Mouse (Mus musculus): Measurements from ENCODE around the gene Adamtsl3. TPM values are rescaled to one million over a fixed set of nuclear protein-coding genes. Genes with fewer than 3 reads are reported as not detected.

Gene Adamtsl3
- total RNA-seq, 2 experiments from 2014 or later: not detected

DNA sequence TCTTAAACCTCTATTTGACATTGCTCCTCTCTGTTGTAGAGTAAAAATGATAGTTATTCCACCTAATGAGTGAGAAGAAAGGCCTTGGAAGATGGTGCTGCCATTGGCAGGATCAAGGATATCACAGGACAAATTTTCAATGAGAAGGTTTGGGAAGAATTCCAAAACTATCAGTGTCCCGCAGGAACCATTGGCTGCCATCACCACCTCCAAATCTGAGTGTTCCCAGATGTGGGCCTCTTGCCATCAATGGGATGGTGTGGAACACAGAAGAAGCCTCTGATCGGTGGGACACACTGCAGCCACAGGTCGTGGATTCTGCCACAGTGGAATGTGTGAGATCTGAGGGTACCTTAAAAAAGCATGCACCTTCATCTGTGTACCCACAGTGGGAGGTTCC is 147.9 kb downstream of the Adamtsl3 start:
- no peak for ATAC-seq (replicated peaks; ENCODE audit: low FRiP score, low TSS enrichment, poor library complexity, severe bottlenecking)

DNA sequence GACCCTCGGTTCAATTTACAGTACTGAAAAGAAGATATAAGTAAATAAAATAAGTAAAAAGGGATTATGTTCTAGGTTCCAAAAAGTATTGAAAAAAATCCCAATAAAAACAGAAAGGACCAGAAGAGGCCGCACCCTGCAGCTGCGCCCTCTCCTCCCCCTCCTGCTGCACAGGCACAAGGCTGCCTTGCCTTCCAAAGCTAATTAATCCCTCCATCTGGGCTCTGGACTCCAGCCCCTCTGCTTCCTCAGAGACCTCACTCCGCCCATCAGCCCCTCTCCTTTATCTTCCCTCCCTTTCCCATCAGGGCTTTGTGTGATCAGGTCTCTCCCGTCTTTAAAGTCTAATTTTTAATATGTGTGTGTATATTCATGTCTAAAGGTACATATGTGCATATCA is 149.3 kb downstream of the Adamtsl3 start:
- no peak for ATAC-seq (replicated peaks; ENCODE audit: low FRiP score, low TSS enrichment, poor library complexity, severe bottlenecking)

DNA sequence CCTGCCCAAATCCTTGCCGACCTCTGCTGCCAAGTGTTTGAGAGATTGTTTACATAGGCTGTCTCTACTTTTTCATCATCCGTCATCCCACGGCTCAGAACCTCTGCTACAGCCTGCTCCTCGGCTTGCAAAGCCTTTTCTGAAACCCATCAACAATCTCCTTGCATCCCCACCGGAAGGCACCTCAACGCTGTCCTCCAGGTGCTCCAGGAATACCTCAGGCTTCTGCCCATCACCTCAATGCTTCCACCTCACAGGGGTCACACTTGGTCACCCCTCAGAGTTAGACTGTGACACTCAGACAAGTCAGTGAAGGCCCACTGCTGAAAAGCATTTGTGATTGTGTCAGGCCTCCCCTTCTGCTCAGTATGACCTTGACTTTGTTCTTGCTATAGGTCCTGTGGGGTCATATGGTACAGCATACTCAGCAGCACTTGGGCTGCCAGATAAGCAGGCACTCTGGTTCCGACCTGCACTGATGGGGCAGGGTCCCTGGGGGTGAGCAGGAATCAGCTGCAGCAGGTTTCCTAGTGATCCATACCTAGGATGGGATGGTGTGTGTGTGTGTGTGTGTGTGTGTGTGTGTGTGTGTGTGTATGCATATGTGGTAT is 150.0 kb downstream of the Adamtsl3 start:
- no peak for ATAC-seq (replicated peaks; ENCODE audit: low FRiP score, low TSS enrichment, poor library complexity, severe bottlenecking)

DNA sequence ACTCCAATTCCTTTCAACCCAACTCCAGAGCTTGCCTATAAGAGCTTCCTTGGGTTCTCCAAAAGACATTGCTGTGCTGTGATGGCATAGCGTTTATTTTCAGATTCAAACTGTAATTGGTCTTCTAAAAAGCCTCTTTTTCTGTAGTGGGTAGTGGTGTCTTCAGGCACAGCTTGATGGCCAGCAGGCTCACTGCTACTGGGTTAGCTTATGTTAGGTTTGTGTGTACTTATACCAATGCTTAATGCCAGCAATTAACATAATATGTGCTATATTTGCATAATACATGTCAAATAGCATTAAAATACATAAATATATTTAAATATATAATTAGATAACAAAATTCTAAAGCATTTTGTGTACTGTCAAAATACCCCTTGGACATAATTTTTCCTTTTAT is 155.5 kb downstream of the Adamtsl3 start:
- no peak for ATAC-seq (replicated peaks; ENCODE audit: low FRiP score, low TSS enrichment, poor library complexity, severe bottlenecking)

DNA sequence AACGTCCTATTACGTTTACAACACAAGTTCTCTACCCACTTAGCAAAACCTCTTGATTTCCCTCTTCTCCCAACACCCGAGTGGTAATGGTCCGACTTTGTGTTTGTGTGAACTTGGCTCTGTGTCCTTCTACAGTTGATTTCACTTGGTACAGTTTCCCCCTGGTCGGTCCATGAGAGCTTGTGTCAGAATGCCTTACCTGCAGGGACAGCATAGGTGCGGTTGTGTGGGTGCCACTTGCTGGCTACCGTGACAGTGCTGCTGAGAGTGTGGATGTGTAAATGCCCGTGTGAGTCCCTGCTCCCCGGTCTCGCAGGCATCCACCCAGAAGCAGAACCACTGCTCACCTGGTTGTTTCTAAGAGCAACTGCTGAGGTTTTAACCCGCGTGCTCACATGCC is 157.4 kb downstream of the Adamtsl3 start:
- ATAC-seq (replicated peaks; ENCODE audit: low FRiP score, low TSS enrichment, poor library complexity, severe bottlenecking): no peak

DNA sequence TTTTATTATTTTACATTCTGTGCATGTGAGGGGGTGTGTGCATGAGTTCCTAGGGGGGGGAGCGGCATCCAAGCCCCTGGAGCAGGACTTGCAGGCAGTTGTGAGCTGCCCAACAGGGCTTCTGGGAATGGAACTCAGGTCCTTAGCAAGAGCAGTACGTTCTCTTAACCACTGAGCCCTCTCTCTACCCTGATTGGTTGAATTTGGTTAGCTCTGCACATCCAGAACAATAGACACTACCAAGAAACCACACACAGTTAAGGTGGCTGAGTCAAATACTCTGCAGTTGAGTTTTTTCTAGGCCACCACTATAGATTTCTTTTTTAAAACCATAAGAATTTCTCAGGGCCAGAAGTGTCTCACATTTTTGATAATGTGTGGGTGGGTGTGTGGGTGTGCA is 158.7 kb downstream of the Adamtsl3 start:
- ATAC-seq (replicated peaks; ENCODE audit: low FRiP score, low TSS enrichment, poor library complexity, severe bottlenecking): no peak

DNA sequence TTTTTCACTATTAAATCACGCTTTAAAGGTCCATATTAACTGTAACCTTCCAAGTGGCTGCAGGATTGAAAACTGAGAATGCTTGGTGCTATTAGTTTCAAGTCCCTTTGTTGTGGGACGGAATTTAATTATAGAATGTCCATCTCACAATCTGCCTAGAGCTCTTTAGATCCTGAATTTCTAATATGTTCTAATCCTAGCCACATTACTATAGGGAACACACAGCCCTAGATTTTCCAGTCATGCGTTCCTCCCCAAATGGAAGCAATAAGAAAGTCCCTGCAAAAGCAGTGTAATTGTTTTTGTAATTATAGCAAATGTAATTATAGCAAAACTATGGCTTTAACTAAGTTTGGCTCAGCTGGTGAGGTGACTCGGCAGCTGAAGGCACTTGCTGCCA is 161.6 kb downstream of the Adamtsl3 start:
- ATAC-seq (replicated peaks; ENCODE audit: low FRiP score, low TSS enrichment, poor library complexity, severe bottlenecking): no peak

DNA sequence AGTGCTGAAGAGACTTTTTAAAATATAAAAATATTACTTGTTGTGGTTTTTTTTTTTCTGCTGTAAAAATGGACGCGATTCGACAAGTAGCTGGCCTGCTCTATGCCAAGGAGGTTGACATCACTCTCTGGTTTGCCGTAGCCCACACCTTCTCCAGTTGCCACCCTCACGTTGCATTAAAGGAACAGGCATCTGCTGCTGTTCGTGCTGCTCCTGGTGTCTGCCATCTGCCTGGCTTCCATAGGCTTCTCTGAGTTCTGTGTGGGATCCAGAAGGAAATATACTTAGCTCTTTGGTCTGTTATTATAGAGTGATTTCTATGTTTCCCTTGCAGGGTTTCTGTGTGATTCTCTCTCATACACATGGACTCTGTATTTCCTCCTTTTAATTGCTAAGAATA is 165.8 kb downstream of the Adamtsl3 start:
- ATAC-seq (replicated peaks; ENCODE audit: low FRiP score, low TSS enrichment, poor library complexity, severe bottlenecking): no peak

DNA sequence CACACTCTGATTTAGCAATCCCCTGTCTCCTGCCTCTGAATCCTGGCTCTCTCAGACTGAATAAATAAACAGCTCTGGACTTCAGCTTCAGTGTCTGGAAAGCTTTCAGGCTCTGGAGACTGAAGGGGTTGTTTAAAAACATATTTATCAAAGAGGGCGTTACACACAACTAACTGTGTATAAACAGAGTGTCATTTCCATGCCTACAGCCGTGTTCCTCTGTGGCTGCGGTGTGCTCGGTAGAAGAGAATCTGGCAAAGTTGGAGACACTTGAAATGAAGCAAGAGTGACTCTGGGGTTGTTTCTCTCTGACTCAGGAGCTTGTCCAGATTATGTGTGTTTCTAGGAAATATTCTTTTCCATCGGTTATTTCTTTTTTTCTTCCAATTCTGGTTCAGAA is 167.0 kb downstream of the Adamtsl3 start:
- ATAC-seq (replicated peaks; ENCODE audit: low FRiP score, low TSS enrichment, poor library complexity, severe bottlenecking): no peak

DNA sequence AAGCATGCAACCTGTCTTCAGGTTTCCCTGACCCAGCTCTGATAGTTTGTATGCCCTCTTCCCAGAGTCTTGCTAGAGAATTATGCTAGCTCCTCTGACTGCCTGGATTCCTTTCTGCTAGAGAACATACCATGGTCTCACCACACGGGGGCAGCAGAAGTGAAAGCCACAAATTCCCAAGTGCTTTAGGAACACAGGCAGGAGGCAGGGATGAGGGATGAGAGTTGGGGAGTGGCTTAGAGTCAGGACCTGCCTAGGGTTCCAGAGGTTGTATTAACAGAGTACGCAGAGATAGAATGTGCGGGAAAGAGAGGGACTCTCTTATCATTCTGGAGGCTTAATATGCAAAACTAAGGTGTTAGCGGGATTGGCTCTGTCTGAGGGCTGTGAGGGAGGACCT is 168.6 kb downstream of the Adamtsl3 start:
- 0 out of 2 replicates have a peak, but pooled peaks have one; percentile 52 for ATAC-seq (replicated peaks; ENCODE audit: low FRiP score, low TSS enrichment, poor library complexity, severe bottlenecking)

DNA sequence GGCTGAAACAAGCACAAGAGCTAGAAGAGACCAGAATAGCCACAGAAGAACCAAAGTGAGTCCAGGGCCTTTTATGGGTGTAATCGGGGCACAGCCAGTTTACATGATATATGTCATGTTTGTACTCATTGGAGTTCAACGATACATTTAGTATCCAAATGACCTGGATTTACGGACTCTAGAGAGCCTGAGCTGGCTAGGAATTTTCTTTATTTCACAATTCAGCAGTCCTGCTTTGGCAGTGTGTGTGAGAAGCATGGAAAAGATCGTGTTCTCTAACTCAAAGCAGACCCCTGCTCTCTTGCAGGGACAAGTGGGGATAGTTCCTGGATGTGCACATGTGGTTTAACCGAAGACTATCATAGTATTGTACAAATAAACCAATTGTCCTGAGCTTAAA is 195.1 kb downstream of the Adamtsl3 start:
- ATAC-seq (replicated peaks; ENCODE audit: low FRiP score, low TSS enrichment, poor library complexity, severe bottlenecking): no peak

DNA sequence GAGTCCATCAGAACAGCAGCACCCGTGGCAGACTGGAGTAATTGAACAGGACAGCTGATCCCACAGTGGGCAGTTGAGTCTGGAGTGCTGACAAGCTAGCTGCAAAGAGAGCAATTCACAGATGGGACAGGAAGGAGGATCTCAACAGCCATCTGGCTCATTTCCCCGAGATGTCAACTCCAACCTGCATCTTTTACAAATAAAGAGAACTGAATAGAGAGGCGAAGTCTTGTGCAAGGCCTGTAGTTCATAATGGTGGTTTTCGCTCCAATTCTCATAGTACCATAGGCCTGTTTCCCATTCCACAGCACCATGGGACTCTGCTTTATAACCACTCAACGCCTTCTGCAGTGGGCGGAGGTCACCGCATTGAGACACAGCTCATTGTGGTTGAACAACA is 195.9 kb downstream of the Adamtsl3 start:
- ATAC-seq (replicated peaks; ENCODE audit: low FRiP score, low TSS enrichment, poor library complexity, severe bottlenecking): no peak

DNA sequence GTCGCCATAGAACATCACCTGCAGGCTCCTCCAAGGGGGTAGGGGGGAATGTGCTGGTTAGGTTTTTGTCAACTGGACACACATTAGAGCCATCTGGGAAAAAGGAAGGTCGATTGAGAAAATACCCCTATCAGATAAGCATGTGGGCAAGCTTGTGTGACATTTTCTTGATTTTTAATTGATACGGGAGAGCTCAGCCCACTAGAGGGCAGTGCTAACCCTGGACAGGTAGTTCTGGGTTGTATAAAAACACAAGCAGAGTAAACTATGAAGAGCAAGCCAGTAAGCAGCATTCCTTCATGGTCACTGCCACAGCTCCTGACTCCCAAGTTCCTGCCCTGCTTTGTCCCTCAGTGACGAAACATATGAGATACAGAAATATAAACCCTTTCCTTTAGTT is 197.7 kb downstream of the Adamtsl3 start:
- no peak for ATAC-seq (replicated peaks; ENCODE audit: low FRiP score, low TSS enrichment, poor library complexity, severe bottlenecking)

DNA sequence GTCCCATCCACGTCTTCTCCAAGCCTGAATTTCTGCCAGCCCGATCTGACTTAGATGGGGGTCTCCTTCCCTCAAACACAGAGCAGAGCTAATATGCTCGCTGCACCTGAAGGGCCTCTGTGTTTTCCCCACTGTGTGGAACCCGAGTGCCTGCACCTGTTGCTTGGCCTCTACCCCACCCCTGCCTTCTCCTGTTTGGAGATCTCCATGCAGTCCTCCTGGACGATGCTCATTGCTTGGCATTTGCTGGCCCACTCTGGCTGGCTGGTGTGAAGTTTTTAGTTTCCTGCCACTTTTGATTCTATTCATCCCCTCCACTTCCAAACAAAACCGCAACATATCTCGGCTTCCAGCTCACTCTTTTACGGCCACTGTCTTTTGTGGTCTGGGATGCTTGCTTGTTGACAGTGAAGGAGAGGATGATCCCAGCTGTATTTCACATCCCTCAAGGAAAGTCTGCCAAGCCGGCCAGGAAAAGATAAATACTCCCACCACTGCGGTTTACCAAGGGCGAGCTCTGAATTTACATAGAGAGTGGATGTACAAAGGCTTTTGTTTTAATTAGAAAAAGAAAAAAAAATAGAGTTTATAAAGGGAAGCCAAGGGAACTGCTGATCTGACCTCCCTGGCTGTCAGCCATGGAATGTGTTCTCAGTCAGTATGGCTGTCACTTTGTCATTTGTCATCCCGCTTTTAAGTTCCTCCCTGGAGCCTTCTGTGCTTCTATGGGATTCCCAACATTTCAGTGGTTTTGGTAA is 198.4 kb downstream of the Adamtsl3 start:
- no peak for ATAC-seq (replicated peaks; ENCODE audit: low FRiP score, low TSS enrichment, poor library complexity, severe bottlenecking)

DNA sequence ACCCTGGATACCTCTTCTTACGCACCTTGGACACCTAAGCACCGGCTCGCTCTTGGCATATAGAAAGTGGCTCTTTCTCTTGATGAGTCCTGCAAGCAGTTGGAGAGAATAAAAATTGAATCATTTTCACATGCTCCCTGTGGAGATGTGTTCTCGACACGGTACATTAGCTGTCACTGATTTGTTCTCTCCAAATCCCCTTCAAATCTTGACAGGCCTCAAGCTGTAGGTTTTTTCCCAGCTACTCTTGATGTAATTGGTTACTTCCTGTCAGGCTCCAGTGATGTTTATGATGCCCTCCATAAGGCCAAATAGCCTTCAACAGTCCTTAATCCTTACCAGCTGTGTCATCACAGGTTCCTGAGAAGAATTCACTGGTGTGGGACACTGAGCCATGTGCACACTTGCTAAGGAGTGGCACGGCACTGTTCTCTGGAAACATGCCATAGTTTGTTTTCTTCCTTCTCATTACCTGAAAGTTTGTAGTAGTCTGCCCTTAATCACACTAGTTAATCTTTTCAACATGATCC is 209.0 kb downstream of the Adamtsl3 start:
- no peak for ATAC-seq (replicated peaks; ENCODE audit: low FRiP score, low TSS enrichment, poor library complexity, severe bottlenecking)

DNA sequence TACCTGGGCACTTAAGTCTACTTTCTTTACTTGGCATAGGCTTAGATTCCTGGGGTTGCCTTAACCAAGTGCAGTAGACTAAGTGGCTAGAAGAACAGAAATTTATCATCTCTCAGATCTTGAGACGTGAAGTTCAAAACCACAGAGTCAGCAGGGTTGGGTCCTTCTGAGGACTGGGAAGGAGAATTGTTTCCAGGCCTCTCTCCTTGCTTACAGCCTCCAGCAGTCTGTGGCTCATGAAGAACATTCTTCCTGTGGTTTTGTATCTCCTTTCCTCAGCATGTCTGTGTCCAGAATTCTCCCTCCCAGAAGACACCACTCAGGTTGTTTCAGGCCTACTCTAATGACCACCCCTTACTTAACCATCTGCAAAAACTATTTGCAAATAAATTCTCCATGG is 216.5 kb downstream of the Adamtsl3 start:
- no peak for ATAC-seq (replicated peaks; ENCODE audit: low FRiP score, low TSS enrichment, poor library complexity, severe bottlenecking)

DNA sequence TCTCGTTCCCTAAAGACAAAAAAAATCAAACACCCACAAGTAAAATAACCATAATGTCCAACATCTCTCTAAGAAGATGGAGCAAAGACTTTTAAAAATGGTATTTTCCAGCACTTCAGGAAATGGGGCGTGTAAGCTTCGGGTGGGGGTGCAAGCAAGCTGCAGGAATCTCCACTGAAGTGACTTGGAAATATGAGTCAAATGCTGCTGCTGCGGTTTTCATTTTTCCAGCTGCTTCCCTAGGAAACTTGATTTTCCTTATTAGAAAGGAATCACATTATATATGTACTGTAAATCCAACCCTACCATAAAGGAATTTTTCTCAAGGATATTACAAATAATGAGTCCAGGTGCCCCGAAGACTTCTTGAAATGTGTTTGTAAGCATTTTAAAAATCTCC is 220.3 kb downstream of the Adamtsl3 start:
- ATAC-seq (replicated peaks; ENCODE audit: low FRiP score, low TSS enrichment, poor library complexity, severe bottlenecking): no peak

DNA sequence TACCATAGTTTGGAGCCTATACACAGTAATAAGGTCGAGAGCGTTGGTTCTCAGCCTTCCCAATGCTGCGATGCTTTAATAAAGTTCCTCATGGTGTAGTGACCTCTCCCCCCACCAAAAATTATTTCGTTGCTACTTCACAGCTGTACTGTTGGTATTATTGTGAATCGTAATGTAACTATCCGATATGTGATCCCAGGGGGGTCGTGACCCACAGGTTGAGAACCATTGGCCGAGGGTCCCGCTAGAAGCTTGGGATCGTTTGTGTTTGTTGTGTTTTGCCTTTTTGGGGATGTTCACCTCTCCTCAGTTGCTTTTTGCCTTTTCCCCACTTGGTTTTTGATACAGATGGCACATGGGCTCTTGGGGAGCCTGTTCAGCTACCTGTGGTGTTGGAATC is 220.9 kb downstream of the Adamtsl3 start:
- ATAC-seq (replicated peaks; ENCODE audit: low FRiP score, low TSS enrichment, poor library complexity, severe bottlenecking): no peak

DNA sequence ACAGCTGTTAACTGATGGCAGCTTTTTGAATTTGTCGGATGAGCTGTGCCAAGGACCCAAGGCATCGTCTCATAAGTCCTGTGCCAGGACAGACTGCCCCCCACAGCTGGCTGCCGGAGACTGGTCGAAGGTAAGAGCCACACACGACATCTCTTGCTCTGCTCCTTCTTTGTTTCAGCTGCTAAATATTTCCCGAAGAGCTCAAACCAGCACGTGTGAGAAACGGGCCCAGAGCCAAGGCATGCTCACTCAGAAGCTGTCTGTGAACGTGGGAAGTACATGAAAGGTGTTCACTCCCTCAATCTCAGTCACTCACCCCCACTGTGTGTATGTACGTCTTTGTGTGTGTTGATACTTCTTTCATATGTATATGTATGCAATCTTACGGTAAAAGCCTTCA is 221.6 kb downstream of the Adamtsl3 start:
- ATAC-seq (replicated peaks; ENCODE audit: low FRiP score, low TSS enrichment, poor library complexity, severe bottlenecking): no peak

DNA sequence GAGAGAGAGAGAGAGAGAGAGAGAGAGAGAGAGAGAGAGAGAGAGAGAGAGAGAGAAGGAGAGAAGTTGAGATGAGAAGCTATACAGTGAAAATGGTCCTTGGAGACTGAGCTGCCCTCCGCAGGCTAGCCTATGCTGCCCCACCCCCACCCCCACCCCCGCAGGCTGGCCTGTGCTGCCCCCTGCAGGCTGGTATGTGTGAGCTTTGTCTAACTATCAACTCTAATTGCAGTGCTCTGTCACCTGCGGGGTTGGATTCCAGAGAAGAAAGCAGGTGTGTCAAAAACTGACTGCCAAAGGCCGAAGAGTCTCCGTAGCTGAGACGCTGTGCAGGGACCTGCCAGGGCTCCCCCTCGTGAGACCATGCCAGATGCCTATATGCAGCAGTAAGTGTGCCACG is 231.2 kb downstream of the Adamtsl3 start:
- ATAC-seq (replicated peaks; ENCODE audit: low FRiP score, low TSS enrichment, poor library complexity, severe bottlenecking): no peak

DNA sequence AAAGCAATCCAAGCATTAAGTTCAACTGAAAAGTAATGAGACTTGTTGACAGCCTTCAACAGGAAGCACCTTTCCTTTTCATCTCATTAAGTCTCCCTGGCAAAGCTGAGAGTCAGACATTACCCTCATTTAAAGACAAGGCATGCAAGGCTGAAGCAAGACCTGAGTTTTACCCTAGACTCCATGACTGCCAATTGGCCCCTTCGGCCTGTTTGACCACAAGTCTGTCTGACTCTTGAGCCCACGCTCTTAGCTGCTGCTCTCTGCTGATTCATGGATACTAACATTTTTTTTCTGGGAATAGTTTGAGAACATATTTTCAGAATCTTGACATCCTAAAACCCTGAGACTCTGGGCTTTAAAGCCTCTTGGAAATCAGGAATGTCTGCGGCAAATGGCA is 232.3 kb downstream of the Adamtsl3 start:
- no peak for ATAC-seq (replicated peaks; ENCODE audit: low FRiP score, low TSS enrichment, poor library complexity, severe bottlenecking)
